Mouse (Mus musculus): Measurements from ENCODE around the gene Gm21969.

- TF ChIP-seq EP300 (IDR thresholded peaks at IDR 0.05) (no peak), CTCF (IDR thresholded peaks at IDR 0.05) (peak; percentile 65)
Observed at GRCm38 (mm10) chr4:139594062-139594461, 8.9 kb upstream of the Gm21969 start.

Measured in lung, postnatal 0 days (tissue).